ENCODE assay signal across 8 mouse cellular contexts in the genomic region with DNA sequence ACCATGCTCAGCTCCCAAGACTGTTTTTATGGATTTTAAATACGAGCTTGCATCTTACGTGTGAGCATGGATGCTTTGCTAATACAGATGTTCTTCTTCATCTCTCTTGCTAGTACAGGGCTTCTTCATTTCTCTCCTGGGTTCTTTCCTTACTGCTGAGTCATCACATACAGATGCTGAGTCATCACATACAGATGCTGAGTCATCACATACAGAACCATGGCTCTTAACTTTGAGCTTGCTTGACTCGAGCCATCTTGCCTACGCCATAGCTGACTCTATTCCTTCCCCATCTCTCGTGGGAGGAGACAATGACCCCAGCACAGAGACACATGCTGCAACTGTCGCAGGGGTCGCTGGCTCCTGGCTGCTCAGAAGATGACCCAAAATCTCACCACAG.
"Had no signal": no experiment of that assay in that cellular context is flagged by ENCODE, and none has a peak within 500 bp of the region (broad histone marks: within the 10 kb centered on the region; RNA-seq: fewer than 3 reads in every experiment).

No protein-coding gene starts in this region.

- H3K4me1 ChIP-seq: limb, embryonic 10.5 days; lung, embryonic 15.5 days; midbrain, embryonic 12.5 days; stomach, embryonic 15.5 days had no signal

- H3K9me3 ChIP-seq: limb, embryonic 10.5 days; lung, embryonic 15.5 days; midbrain, embryonic 12.5 days; stomach, embryonic 15.5 days had no signal

- H3K27ac ChIP-seq: limb, embryonic 10.5 days; lung, embryonic 15.5 days; midbrain, embryonic 12.5 days; stomach, embryonic 15.5 days had no signal

- H3K36me3 ChIP-seq: limb, embryonic 10.5 days; lung, embryonic 15.5 days; midbrain, embryonic 12.5 days; stomach, embryonic 15.5 days had no signal

- H3K4me3 ChIP-seq: limb, embryonic 10.5 days; lung, embryonic 15.5 days; midbrain, embryonic 12.5 days; stomach, embryonic 15.5 days had no signal

- DNase-seq: kidney, postnatal 10 days; right cerebral cortex, postnatal 14 days; thymus, postnatal 36 days had no signal

- H3K27me3 ChIP-seq: lung, embryonic 15.5 days; midbrain, embryonic 12.5 days; stomach, embryonic 15.5 days had no signal

- H3K9ac ChIP-seq: lung, embryonic 15.5 days; midbrain, embryonic 12.5 days; stomach, embryonic 15.5 days had no signal

- H3K4me2 ChIP-seq: liver, embryonic 11.5 days; lung, embryonic 15.5 days; midbrain, embryonic 12.5 days; stomach, embryonic 15.5 days had no signal
